In genomic region chr10:69185431-69185830, GRCm38 (mm10) we compare ENCODE assay signal across 9 mouse cellular contexts. TPM values are rescaled to one million over a fixed set of nuclear protein-coding genes. Genes with fewer than 3 reads are reported as not detected.
DNase-seq lines count a peak whose midpoint lies in the region; ATAC-seq lines count a peak whose summit lies in the region.
"Had no signal": no experiment of that assay in that cellular context is flagged by ENCODE, and none has a peak within 500 bp of the region (broad histone marks: within the 10 kb centered on the region; RNA-seq: fewer than 3 reads in every experiment).

No protein-coding gene starts in this region.

- H3K4me1 ChIP-seq in lung, embryonic 16.5 days (replicated peaks; ENCODE audit: control insufficient read depth, insufficient read depth, low read length), result peaks cover 3% of the 10 kb centered on the region
- H3K4me1 ChIP-seq in stomach, embryonic 16.5 days (ENCODE audit: control insufficient read depth, insufficient read depth, low read length), result peaks cover 16% of the 10 kb centered on the region

- peak; percentile 23 to 50 for DNase-seq in adrenal gland, adult (ENCODE audit: inconsistent age in 2 of 2, low spot score in 1 of 2)
- DNase-seq in adrenal gland, postnatal 25 days, result no peak
- no peak for DNase-seq in lung, postnatal 14 days
- DNase-seq in heart, postnatal 10 days, result peak; percentile 41 to 49
- no peak for DNase-seq in ovary, postnatal 36 days (ENCODE audit: low spot score)
- no peak for DNase-seq in ovary, adult 18-20 months (ENCODE audit: low spot score)

- 43% methylated on average over 4 of the region's 4 CpGs for WGBS in lung, embryonic 16.5 days
- WGBS in stomach, embryonic 16.5 days, result 37% methylated on average over 4 of the region's 4 CpGs

- peak; percentile 44; the same call in 1 of the 2 replicates for ATAC-seq in lung, embryonic 16.5 days (ENCODE audit: low read depth)
- peak; percentile 39; the same call in 1 of the 2 replicates for ATAC-seq in stomach, embryonic 16.5 days (ENCODE audit: insufficient read depth, low FRiP score)

- H3K4me2 ChIP-seq in lung, embryonic 16.5 days (ENCODE audit: low read depth, low read length), result peak overlapping the region; percentile 57
- H3K4me2 ChIP-seq in stomach, embryonic 16.5 days (ENCODE audit: low read depth, low read length), result peak overlapping the region; percentile 56

- H3K9ac ChIP-seq in lung, embryonic 16.5 days (ENCODE audit: low read length), result no peak overlapping the region
- peak overlapping the region; percentile 60; the same call in 1 of the 2 replicates for H3K9ac ChIP-seq in stomach, embryonic 16.5 days (ENCODE audit: low read length)

- no peaks in the 10 kb centered on the region for H3K9me3 ChIP-seq in lung, embryonic 16.5 days (ENCODE audit: control insufficient read depth, low read length)
- H3K9me3 ChIP-seq in stomach, embryonic 16.5 days (replicated peaks; ENCODE audit: control insufficient read depth, low read length), result 0 out of 2 replicates have a peak, but pooled peaks cover 4% of the 10 kb centered on the region

- intact Hi-C loops in heart, postnatal 10 days (cut with DNase I), result loop anchor here (5.0 kb wide), 1 partner anchor 137 kb away; no protein-coding TSS in a partner anchor

- H3K4me3 ChIP-seq in lung, embryonic 16.5 days (ENCODE audit: low read length), result no peak overlapping the region
- no peak overlapping the region; the same call in 1 of the 2 replicates for H3K4me3 ChIP-seq in stomach, embryonic 16.5 days (replicated peaks; ENCODE audit: low read length)

- no peaks in the 10 kb centered on the region for H3K27me3 ChIP-seq in lung, embryonic 16.5 days (ENCODE audit: control insufficient read depth, insufficient read depth, low read depth, low read length)
- H3K27me3 ChIP-seq in stomach, embryonic 16.5 days (ENCODE audit: control insufficient read depth, insufficient read depth, low read length), result no peaks in the 10 kb centered on the region

- peak overlapping the region; percentile 86 for H3K27ac ChIP-seq in lung, embryonic 16.5 days (ENCODE audit: low read length)
- H3K27ac ChIP-seq in stomach, embryonic 16.5 days (ENCODE audit: low read length), result peak overlapping the region; percentile 99

- H3K36me3 ChIP-seq in lung, embryonic 16.5 days (ENCODE audit: control insufficient read depth, insufficient read depth, low read length), result no peaks in the 10 kb centered on the region
- H3K36me3 ChIP-seq in stomach, embryonic 16.5 days (ENCODE audit: control insufficient read depth, insufficient read depth, low read length), result no peaks in the 10 kb centered on the region

RNA-seq across cellular contexts. Expression of gene A930033H14Rik, which starts 27.5 kb away (rescaled TPM):
- total RNA-seq in adrenal gland, postnatal 25 days (2021), result 3.2 and 5.5 TPM in 2 replicates
- 1.2 and 1.5 TPM in 2 replicates for polyA plus RNA-seq in lung, embryonic 16.5 days (2015; fragmentation: Nextera tagmentation; extraction: Ambion mirVana)
- 1 to 10 TPM; 3.2 to 5.1 TPM for total RNA-seq in heart, postnatal 10 days (2021)
- 1.8 and 2.0 TPM in 2 replicates for polyA plus RNA-seq in stomach, embryonic 16.5 days (2015; fragmentation: Nextera tagmentation; extraction: Ambion mirVana)
- total RNA-seq: monocyte, adult 5-6 weeks had no signal

RNA-seq across cellular contexts. Expression of gene Rhobtb1, which starts 34.2 kb away (rescaled TPM):
- 9.5 and 10.6 TPM in 2 replicates for total RNA-seq in adrenal gland, postnatal 25 days (2021)
- polyA plus RNA-seq in lung, embryonic 16.5 days (2015; fragmentation: Nextera tagmentation; extraction: Ambion mirVana), result 12.9 and 15.2 TPM in 2 replicates
- 100 to 1,000 TPM in 1 of 2 experiments, 10 to 100 TPM in 1; 63.9 to 131 TPM for total RNA-seq in heart, postnatal 10 days (2021)
- polyA plus RNA-seq in stomach, embryonic 16.5 days (2015; fragmentation: Nextera tagmentation; extraction: Ambion mirVana), result 28.1 and 33.2 TPM in 2 replicates

Comparison
In these comparisons a context has a peak if more than half of its experiments do, and no peak if none do; other contexts are left out.
1. DNase-seq: peak in adrenal gland, adult (2 of 2) and heart, postnatal 10 days (2 of 2); none in adrenal gland, postnatal 25 days (single experiment), lung, postnatal 14 days (single experiment), ovary, postnatal 36 days (single experiment) and ovary, adult 18-20 months (single experiment).